Mouse (Mus musculus): ENCODE data around the gene Cntf. TPM values are rescaled to one million over a fixed set of nuclear protein-coding genes. Genes with fewer than 3 reads are reported as not detected.

Gene Cntf
- polyA plus RNA-seq, 1 experiment from 2014 or later, result 1.1 TPM

- ATAC-seq (ENCODE audit: low FRiP score), result no peak
- WGBS, result 94% methylated on average over 4 of the region's 4 CpGs
These were observed 22.3 kb upstream of the Cntf start for GRCm38 (mm10) chr19:12787721-12788120.

DNA sequence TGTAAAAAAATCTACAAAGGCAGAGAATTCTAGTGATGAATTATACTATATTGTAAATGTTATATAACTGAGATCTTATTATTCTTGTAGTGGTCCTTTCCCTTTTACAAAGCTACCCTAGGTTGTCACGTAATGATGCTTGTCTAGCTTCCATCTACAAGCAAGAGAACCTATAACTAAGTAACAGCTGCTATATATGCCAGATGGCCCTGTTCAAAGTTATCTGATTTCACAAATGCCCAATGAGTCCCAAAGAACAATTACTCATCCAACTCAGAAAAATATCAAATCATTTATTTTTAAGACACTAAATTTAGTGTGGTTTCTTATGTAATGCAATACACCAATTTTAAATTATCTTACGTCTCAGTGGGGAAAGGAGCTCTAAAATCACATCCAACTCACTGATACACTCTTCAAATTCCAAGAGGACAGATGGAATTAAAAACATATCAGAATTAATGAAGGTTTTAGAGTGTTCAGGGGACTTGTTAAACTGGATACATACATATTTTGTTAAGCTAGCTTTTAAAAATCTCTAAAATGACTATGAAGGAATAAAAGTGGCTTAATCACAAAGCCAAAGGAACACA, 21.5 kb upstream of the Cntf start:
- Histone ChIP-seq H3K9me3 (ENCODE audit: control insufficient read depth, low read length) (no peaks in the 10 kb centered on the region), H3K27ac (ENCODE audit: low read depth, low read length) (no peak overlapping the region), H3K27me3 (ENCODE audit: control insufficient read depth, insufficient read depth, low read length) (no peaks in the 10 kb centered on the region), H3K36me3 (ENCODE audit: control insufficient read depth, insufficient read depth, low read length) (no peaks in the 10 kb centered on the region), H3K4me3 (ENCODE audit: low read depth, low read length) (no peak overlapping the region), H3K4me1 (replicated peaks; ENCODE audit: control insufficient read depth, insufficient read depth, low read length) (no peaks in the 10 kb centered on the region; the same call in 1 of the 2 replicates), H3K9ac (ENCODE audit: low read depth, low read length) (no peak overlapping the region), H3K4me2 (replicated peaks; ENCODE audit: low read depth, low read length) (no peak overlapping the region)
- ATAC-seq (ENCODE audit: low FRiP score) (no peak), DNase-seq (ENCODE audit: low spot score) (no peak)
- 84% methylated on average over 2 of the region's 2 CpGs for WGBS

More at GRCm38 (mm10) chr19:12787721-12788120, 22.3 kb upstream of the Cntf start:
- Histone ChIP-seq H3K9me3 (ENCODE audit: control insufficient read depth, low read length) (no peaks in the 10 kb centered on the region), H3K9ac (ENCODE audit: low read depth, low read length) (no peak overlapping the region), H3K4me1 (replicated peaks; ENCODE audit: control insufficient read depth, insufficient read depth, low read length) (no peaks in the 10 kb centered on the region; the same call in 1 of the 2 replicates), H3K27me3 (ENCODE audit: control insufficient read depth, insufficient read depth, low read length) (no peaks in the 10 kb centered on the region), H3K4me3 (ENCODE audit: low read depth, low read length) (no peak overlapping the region), H3K4me2 (replicated peaks; ENCODE audit: low read depth, low read length) (no peak overlapping the region), H3K27ac (ENCODE audit: low read depth, low read length) (no peak overlapping the region), H3K36me3 (ENCODE audit: control insufficient read depth, insufficient read depth, low read length) (no peaks in the 10 kb centered on the region)
- no peak for DNase-seq (ENCODE audit: low spot score)

DNA sequence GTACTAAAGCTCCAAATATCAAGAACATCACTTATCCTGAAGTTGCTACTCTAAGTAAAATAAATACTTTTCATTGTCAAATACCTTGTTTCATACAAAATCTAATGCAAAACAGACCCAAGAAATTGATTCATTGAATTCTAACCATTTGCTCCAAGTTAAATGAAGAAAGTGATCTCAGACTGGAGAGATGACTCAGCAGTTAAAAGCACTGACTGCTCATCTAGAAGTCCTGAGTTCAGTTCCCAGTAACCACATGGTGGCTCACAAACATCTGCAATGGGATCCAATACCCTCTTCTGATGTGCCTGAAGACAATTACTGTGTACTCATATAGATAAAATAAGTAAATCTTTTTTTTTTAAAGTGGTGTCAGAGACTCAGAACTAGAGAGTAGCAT, 15.0 kb upstream of the Cntf start:
- no peak overlapping the region for H3K4me3 ChIP-seq (ENCODE audit: low read depth, low read length)
- ATAC-seq (ENCODE audit: low FRiP score), result no peak
- no peak for DNase-seq (ENCODE audit: low spot score)
- no peak overlapping the region for H3K4me2 ChIP-seq (replicated peaks; ENCODE audit: low read depth, low read length)
- H3K27ac ChIP-seq (ENCODE audit: low read depth, low read length), result no peak overlapping the region
- H3K9me3 ChIP-seq (ENCODE audit: control insufficient read depth, low read length), result no peaks in the 10 kb centered on the region
- H3K36me3 ChIP-seq (ENCODE audit: control insufficient read depth, insufficient read depth, low read length), result peaks cover 2% of the 10 kb centered on the region; the same call in 1 of the 2 replicates
- H3K4me1 ChIP-seq (replicated peaks; ENCODE audit: control insufficient read depth, insufficient read depth, low read length), result no peaks in the 10 kb centered on the region
- H3K27me3 ChIP-seq (ENCODE audit: control insufficient read depth, insufficient read depth, low read length), result no peaks in the 10 kb centered on the region
- no peak overlapping the region for H3K9ac ChIP-seq (ENCODE audit: low read depth, low read length)

DNA sequence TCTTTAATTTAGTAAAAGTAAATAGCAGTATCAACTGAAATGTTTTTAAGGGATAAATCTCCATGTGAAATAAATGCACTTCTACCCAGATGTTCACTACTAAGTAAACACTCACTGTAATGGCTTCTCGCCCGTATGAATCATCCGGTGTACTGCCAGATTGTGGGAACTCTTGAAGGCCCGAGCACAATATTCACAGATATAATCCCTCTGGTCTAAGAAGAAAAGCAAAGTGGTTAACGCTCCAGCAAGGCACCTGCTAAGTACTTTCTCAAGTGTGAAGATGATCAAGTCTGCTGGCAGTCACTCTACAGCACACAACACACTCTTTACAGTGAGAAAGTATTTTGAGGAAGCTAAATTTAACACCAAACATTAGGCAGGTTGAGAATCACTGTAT, 5.5 kb upstream of the Cntf start:
- Histone ChIP-seq H3K27me3 (ENCODE audit: control insufficient read depth, insufficient read depth, low read length) (no peaks in the 10 kb centered on the region), H3K4me1 (replicated peaks; ENCODE audit: control insufficient read depth, insufficient read depth, low read length) (no peaks in the 10 kb centered on the region), H3K4me3 (ENCODE audit: low read depth, low read length) (no peak overlapping the region), H3K9me3 (ENCODE audit: control insufficient read depth, low read length) (no peaks in the 10 kb centered on the region), H3K9ac (ENCODE audit: low read depth, low read length) (no peak overlapping the region), H3K36me3 (ENCODE audit: control insufficient read depth, insufficient read depth, low read length) (0 out of 2 replicates have a peak, but pooled peaks cover 6% of the 10 kb centered on the region), H3K4me2 (replicated peaks; ENCODE audit: low read depth, low read length) (no peak overlapping the region), H3K27ac (ENCODE audit: low read depth, low read length) (no peak overlapping the region)
- DNase-seq (ENCODE audit: low spot score) (no peak), ATAC-seq (ENCODE audit: low FRiP score) (no peak)
- 98% methylated on average over 5 of the region's 5 CpGs for WGBS

DNA sequence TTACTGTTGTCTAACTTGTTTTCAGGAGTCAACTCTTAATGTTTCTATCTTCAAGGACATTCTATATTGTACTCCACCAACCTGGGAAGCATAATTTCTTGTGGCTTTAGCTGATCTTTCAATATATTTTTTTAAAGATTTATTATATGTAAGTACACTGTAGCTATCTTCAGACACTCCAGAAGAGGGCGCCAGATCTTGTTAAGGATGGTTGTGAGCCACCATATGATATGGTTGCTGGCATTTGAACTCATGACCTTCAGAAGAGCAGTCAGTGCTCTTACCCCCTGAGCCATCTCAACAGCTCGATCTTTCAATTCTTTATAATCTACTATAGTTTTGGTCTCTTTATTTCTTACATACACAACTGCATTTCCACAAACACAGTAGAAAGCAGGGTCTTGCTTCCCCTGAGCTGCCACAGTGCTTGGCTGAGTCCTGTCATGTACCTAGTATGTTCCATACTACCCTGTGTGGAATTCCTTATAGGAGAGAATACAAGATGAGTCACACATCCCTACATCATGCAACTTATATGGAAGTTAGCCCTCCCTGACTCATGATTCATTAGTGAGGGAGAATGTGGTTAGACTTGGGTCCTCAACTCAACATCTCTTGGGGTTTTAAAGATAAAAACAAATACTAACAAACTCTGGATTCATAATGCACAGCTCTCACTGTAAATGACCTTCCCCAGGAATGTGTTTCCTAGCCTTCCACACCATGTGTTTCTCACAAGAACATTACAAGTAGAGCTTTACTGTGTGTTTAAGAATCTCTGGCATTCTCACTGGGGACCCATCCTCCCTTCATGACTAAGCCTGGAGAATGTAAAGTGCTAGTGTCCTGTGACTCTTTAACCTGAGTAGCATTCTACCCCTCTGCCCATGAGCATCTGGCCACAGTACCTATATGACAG, 3.0 kb downstream of the Cntf start:
- H3K27me3 ChIP-seq (ENCODE audit: control insufficient read depth, insufficient read depth, low read length), result no peaks in the 10 kb centered on the region
- no peaks in the 10 kb centered on the region for H3K9me3 ChIP-seq (ENCODE audit: control insufficient read depth, low read length)
- H3K36me3 ChIP-seq (ENCODE audit: control insufficient read depth, insufficient read depth, low read length), result peaks cover 7% of the 10 kb centered on the region; the same call in 1 of the 2 replicates
- no peaks in the 10 kb centered on the region for H3K4me1 ChIP-seq (replicated peaks; ENCODE audit: control insufficient read depth, insufficient read depth, low read length)
- H3K27ac ChIP-seq (ENCODE audit: low read depth, low read length), result no peak overlapping the region
- 54% methylated on average over 2 of the region's 2 CpGs for WGBS
- H3K9ac ChIP-seq (ENCODE audit: low read depth, low read length), result no peak overlapping the region
- H3K4me2 ChIP-seq (replicated peaks; ENCODE audit: low read depth, low read length), result no peak overlapping the region
- ATAC-seq (ENCODE audit: low FRiP score) (no peak), DNase-seq (ENCODE audit: low spot score) (no peak)
- no peak overlapping the region for H3K4me3 ChIP-seq (ENCODE audit: low read depth, low read length)

GRCm38 (mm10) chr19:12759656-12760055, 5.8 kb downstream of the Cntf start:
- no peaks in the 10 kb centered on the region for H3K4me1 ChIP-seq (replicated peaks; ENCODE audit: control insufficient read depth, insufficient read depth, low read length)
- no peak overlapping the region for H3K27ac ChIP-seq (ENCODE audit: low read depth, low read length)
- peaks cover 5% of the 10 kb centered on the region; the same call in 1 of the 2 replicates for H3K36me3 ChIP-seq (ENCODE audit: control insufficient read depth, insufficient read depth, low read length)
- DNase-seq (ENCODE audit: low spot score), result no peak
- H3K4me3 ChIP-seq (ENCODE audit: low read depth, low read length), result no peak overlapping the region
- no peak for ATAC-seq (ENCODE audit: low FRiP score)
- no peak overlapping the region for H3K4me2 ChIP-seq (replicated peaks; ENCODE audit: low read depth, low read length)
- H3K9ac ChIP-seq (ENCODE audit: low read depth, low read length), result no peak overlapping the region
- no peaks in the 10 kb centered on the region for H3K9me3 ChIP-seq (ENCODE audit: control insufficient read depth, low read length)
- 80% methylated on average over 2 of the region's 2 CpGs for whole genome bisulfite sequencing
- no peaks in the 10 kb centered on the region for H3K27me3 ChIP-seq (ENCODE audit: control insufficient read depth, insufficient read depth, low read length)

- H3K9me3 ChIP-seq (ENCODE audit: control insufficient read depth, low read length), result no peaks in the 10 kb centered on the region
- no peak overlapping the region for H3K27ac ChIP-seq (ENCODE audit: low read depth, low read length)
- 86% methylated on average over 1 of the region's 1 CpGs for WGBS
- H3K9ac ChIP-seq (ENCODE audit: low read depth, low read length), result no peak overlapping the region
- H3K4me3 ChIP-seq (ENCODE audit: low read depth, low read length), result no peak overlapping the region
- ATAC-seq (ENCODE audit: low FRiP score) (no peak), DNase-seq (ENCODE audit: low spot score) (no peak)
- peaks cover 4% of the 10 kb centered on the region; the same call in 1 of the 2 replicates for H3K36me3 ChIP-seq (ENCODE audit: control insufficient read depth, insufficient read depth, low read length)
- no peaks in the 10 kb centered on the region for H3K4me1 ChIP-seq (replicated peaks; ENCODE audit: control insufficient read depth, insufficient read depth, low read length)
- no peaks in the 10 kb centered on the region for H3K27me3 ChIP-seq (ENCODE audit: control insufficient read depth, insufficient read depth, low read length)
- H3K4me2 ChIP-seq (replicated peaks; ENCODE audit: low read depth, low read length), result no peak overlapping the region
These were observed 6.4 kb downstream of the Cntf start for GRCm38 (mm10) chr19:12758936-12759478.

DNA sequence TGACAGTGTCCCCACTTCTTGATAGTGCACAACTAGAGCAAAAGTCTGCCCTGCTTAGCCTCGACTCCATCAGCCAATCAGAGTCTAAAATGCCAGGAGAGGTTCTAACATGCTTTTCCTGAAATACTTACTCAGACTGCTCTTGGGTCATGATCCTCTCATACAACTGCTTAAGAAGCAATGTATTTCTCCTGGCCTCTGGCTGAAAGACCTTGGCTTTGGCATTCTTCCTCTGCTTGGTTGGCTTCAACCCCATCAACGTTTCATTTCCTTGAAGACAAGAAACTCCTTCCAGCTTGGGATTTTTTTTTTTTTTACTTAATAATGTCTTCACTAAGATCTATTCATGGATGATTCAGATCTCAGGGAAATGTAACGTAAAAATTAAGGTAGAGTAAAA, 9.1 kb downstream of the Cntf start:
- DNase-seq (ENCODE audit: low spot score) (no peak), ATAC-seq (ENCODE audit: low FRiP score) (no peak)
- Histone ChIP-seq H3K4me2 (replicated peaks; ENCODE audit: low read depth, low read length) (no peak overlapping the region), H3K36me3 (ENCODE audit: control insufficient read depth, insufficient read depth, low read length) (no peaks in the 10 kb centered on the region), H3K4me3 (ENCODE audit: low read depth, low read length) (no peak overlapping the region), H3K4me1 (replicated peaks; ENCODE audit: control insufficient read depth, insufficient read depth, low read length) (no peaks in the 10 kb centered on the region), H3K9ac (ENCODE audit: low read depth, low read length) (no peak overlapping the region), H3K27me3 (ENCODE audit: control insufficient read depth, insufficient read depth, low read length) (no peaks in the 10 kb centered on the region), H3K27ac (ENCODE audit: low read depth, low read length) (no peak overlapping the region), H3K9me3 (ENCODE audit: control insufficient read depth, low read length) (no peaks in the 10 kb centered on the region)
- WGBS, result 85% methylated on average over 3 of the region's 3 CpGs

Measured in hindbrain, embryonic 11.5 days (tissue).